Mouse (Mus musculus): Measurements from ENCODE around the gene Ppfibp1. TPM values are rescaled to one million over a fixed set of nuclear protein-coding genes. Genes with fewer than 3 reads are reported as not detected.

Gene Ppfibp1
- polyA plus RNA-seq, 2 experiments: 46.3 to 59.7 TPM

- Histone ChIP-seq H3K4me3 (replicated peaks; ENCODE audit: low read length) (no peak overlapping the region), H3K9ac (ENCODE audit: low read depth, low read length, severe bottlenecking) (no peak overlapping the region), H3K27ac (replicated peaks; ENCODE audit: low read depth, low read length) (no peak overlapping the region), H3K9me3 (ENCODE audit: control insufficient read depth, low read length) (no peaks in the 10 kb centered on the region), H3K4me1 (ENCODE audit: control insufficient read depth, insufficient read depth, low read length) (0 out of 2 replicates have a peak, but pooled peaks cover 2% of the 10 kb centered on the region), H3K27me3 (ENCODE audit: control insufficient read depth, insufficient read depth, low read length) (no peaks in the 10 kb centered on the region), H3K36me3 (ENCODE audit: control insufficient read depth, insufficient read depth, low read length) (peaks cover 45% of the 10 kb centered on the region), H3K4me2 (replicated peaks; ENCODE audit: low read depth, low read length, severe bottlenecking) (no peak overlapping the region)
- no peak for DNase-seq (ENCODE audit: low spot score)
- ATAC-seq (ENCODE audit: low FRiP score, low read depth): no peak
- WGBS: 55% methylated on average over 3 of the region's 3 CpGs
- TF ChIP-seq POLR2A (IDR thresholded peaks at IDR 0.05; ENCODE audit: borderline replicate concordance, extremely low read depth, insufficient read depth, insufficient read length): no peak
These were observed 119.9 kb downstream of the Ppfibp1 start for GRCm38 (mm10) chr6:147008148-147008547.

DNA sequence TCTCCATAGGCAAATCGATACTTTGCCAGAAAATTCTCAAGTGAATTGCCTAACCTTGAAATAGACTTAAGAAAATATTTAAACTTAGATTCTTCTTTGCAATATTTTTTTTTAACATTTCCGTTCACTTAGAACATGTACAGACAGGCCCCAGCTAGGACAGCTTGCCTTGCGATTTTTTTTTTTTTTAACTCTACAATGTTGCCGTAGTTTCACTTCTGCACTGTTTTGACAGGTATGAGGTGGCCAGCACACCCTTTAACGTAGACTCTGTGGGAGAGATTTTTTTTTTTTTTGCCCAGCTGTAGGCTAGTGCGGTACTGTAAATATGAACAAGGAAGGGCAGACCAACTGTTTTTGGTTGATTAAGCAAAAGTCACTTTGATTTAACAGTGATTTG lies 122.1 kb downstream of the Ppfibp1 start:
- 74% methylated on average over 6 of the region's 6 CpGs for WGBS
- peaks cover 49% of the 10 kb centered on the region for H3K36me3 ChIP-seq (ENCODE audit: control insufficient read depth, insufficient read depth, low read length)
- no peak for TF ChIP-seq POLR2A (IDR thresholded peaks at IDR 0.05; ENCODE audit: borderline replicate concordance, extremely low read depth, insufficient read depth, insufficient read length)
- H3K4me2 ChIP-seq (replicated peaks; ENCODE audit: low read depth, low read length, severe bottlenecking): no peak overlapping the region
- no peaks in the 10 kb centered on the region for H3K9me3 ChIP-seq (ENCODE audit: control insufficient read depth, low read length)
- no peak overlapping the region for H3K27ac ChIP-seq (replicated peaks; ENCODE audit: low read depth, low read length)
- no peak for ATAC-seq (ENCODE audit: low FRiP score, low read depth)
- H3K4me3 ChIP-seq (replicated peaks; ENCODE audit: low read length): no peak overlapping the region
- H3K4me1 ChIP-seq (ENCODE audit: control insufficient read depth, insufficient read depth, low read length): 0 out of 2 replicates have a peak, but pooled peaks cover 2% of the 10 kb centered on the region
- no peaks in the 10 kb centered on the region for H3K27me3 ChIP-seq (ENCODE audit: control insufficient read depth, insufficient read depth, low read length)
- DNase-seq (ENCODE audit: low spot score): no peak
- no peak overlapping the region for H3K9ac ChIP-seq (ENCODE audit: low read depth, low read length, severe bottlenecking)

DNA sequence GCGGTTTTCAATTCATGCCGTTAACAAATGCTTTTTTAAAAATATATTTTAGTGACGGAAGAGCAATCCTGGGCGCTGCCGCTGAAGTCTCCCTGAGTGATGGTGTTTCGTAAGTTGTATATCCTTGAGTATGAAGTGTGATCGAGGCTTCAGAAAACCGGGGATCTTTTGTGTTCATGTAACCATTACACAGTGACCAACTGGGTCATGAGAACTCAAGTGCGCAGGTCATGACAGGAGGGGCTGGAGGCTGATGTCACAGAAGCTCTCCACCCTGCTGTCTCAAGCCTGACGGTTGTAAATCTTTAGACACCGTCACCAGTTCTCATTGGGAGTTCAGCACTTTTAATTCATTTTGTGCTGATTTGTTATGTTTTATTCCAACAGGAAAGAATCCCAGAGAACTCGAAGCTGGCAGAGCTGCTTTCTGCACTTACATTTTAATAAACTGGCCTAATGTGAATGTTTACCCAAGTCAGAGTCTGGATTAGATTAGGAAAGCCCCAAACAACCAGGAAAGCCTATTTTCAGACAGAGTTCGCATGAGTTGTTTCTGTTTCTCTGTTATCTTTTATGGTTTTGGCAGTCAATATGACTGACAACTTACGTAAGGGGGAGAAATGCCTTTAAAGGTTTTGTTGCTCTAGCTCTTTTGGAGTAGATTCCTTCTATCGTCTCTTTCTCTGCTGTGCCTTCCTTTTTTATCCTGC lies 122.7 kb downstream of the Ppfibp1 start:
- ATAC-seq (ENCODE audit: low FRiP score, low read depth) (no peak), DNase-seq (ENCODE audit: low spot score) (no peak)
- H3K27me3 ChIP-seq (ENCODE audit: control insufficient read depth, insufficient read depth, low read length): no peaks in the 10 kb centered on the region
- 0 out of 2 replicates have a peak, but pooled peaks cover 2% of the 10 kb centered on the region for H3K4me1 ChIP-seq (ENCODE audit: control insufficient read depth, insufficient read depth, low read length)
- no peak overlapping the region for H3K4me2 ChIP-seq (replicated peaks; ENCODE audit: low read depth, low read length, severe bottlenecking)
- 74% methylated on average over 15 of the region's 15 CpGs for WGBS
- H3K9ac ChIP-seq (ENCODE audit: low read depth, low read length, severe bottlenecking): no peak overlapping the region
- H3K9me3 ChIP-seq (ENCODE audit: control insufficient read depth, low read length): no peaks in the 10 kb centered on the region
- peaks cover 46% of the 10 kb centered on the region for H3K36me3 ChIP-seq (ENCODE audit: control insufficient read depth, insufficient read depth, low read length)
- TF ChIP-seq POLR2A (IDR thresholded peaks at IDR 0.05; ENCODE audit: borderline replicate concordance, extremely low read depth, insufficient read depth, insufficient read length): no peak
- no peak overlapping the region for H3K4me3 ChIP-seq (replicated peaks; ENCODE audit: low read length)
- no peak overlapping the region for H3K27ac ChIP-seq (replicated peaks; ENCODE audit: low read depth, low read length)

GRCm38 (mm10) chr6:147011555-147011954 lies 123.3 kb downstream of the Ppfibp1 start:
- Histone ChIP-seq H3K4me1 (ENCODE audit: control insufficient read depth, insufficient read depth, low read length) (0 out of 2 replicates have a peak, but pooled peaks cover 2% of the 10 kb centered on the region), H3K9ac (ENCODE audit: low read depth, low read length, severe bottlenecking) (no peak overlapping the region), H3K27ac (replicated peaks; ENCODE audit: low read depth, low read length) (no peak overlapping the region), H3K4me2 (replicated peaks; ENCODE audit: low read depth, low read length, severe bottlenecking) (no peak overlapping the region), H3K4me3 (replicated peaks; ENCODE audit: low read length) (no peak overlapping the region), H3K9me3 (ENCODE audit: control insufficient read depth, low read length) (no peaks in the 10 kb centered on the region), H3K27me3 (ENCODE audit: control insufficient read depth, insufficient read depth, low read length) (no peaks in the 10 kb centered on the region), H3K36me3 (ENCODE audit: control insufficient read depth, insufficient read depth, low read length) (peaks cover 46% of the 10 kb centered on the region)
- ATAC-seq (ENCODE audit: low FRiP score, low read depth) (no peak), DNase-seq (ENCODE audit: low spot score) (no peak)
- no peak for TF ChIP-seq POLR2A (IDR thresholded peaks at IDR 0.05; ENCODE audit: borderline replicate concordance, extremely low read depth, insufficient read depth, insufficient read length)
- 58% methylated on average over 6 of the region's 6 CpGs for WGBS

- Histone ChIP-seq H3K36me3 (ENCODE audit: control insufficient read depth, insufficient read depth, low read length) (peaks cover 45% of the 10 kb centered on the region), H3K4me1 (ENCODE audit: control insufficient read depth, insufficient read depth, low read length) (0 out of 2 replicates have a peak, but pooled peaks cover 2% of the 10 kb centered on the region), H3K4me3 (replicated peaks; ENCODE audit: low read length) (no peak overlapping the region), H3K9ac (ENCODE audit: low read depth, low read length, severe bottlenecking) (no peak overlapping the region), H3K4me2 (replicated peaks; ENCODE audit: low read depth, low read length, severe bottlenecking) (no peak overlapping the region), H3K27me3 (ENCODE audit: control insufficient read depth, insufficient read depth, low read length) (no peaks in the 10 kb centered on the region), H3K9me3 (ENCODE audit: control insufficient read depth, low read length) (no peaks in the 10 kb centered on the region), H3K27ac (replicated peaks; ENCODE audit: low read depth, low read length) (no peak overlapping the region)
- WGBS: 71% methylated on average over 6 of the region's 6 CpGs
- no peak for TF ChIP-seq POLR2A (IDR thresholded peaks at IDR 0.05; ENCODE audit: borderline replicate concordance, extremely low read depth, insufficient read depth, insufficient read length)
- ATAC-seq (ENCODE audit: low FRiP score, low read depth): no peak
- DNase-seq (ENCODE audit: low spot score): no peak
These were observed 123.7 kb downstream of the Ppfibp1 start for GRCm38 (mm10) chr6:147011977-147012376.

All from limb, embryonic 14.5 days (tissue).